Mouse (Mus musculus) thymus, adult 2 months (tissue): ENCODE results near the gene Fam193b.
A peak's percentile ranks its signal among the peaks of the same experiment; 100 is the strongest.

Experiments
- CTCF ChIP-seq: fragments of 200-500 bp; IDR thresholded peaks from 2 replicates; pipeline ENCODE4 v1.5.1; 2012; ENCODE audit warnings: mild to moderate bottlenecking, control low read depth, low read length, moderate library complexity, borderline replicate concordance; ENCODE audit not compliant: control insufficient read depth, poor library complexity, insufficient read depth; ENCODE audit errors: extremely low read depth
- POLR2A ChIP-seq: fragments of 200-500 bp; IDR thresholded peaks from 2 replicates; pipeline ENCODE4 v1.6.1; 2012; ENCODE audit warnings: mild to moderate bottlenecking, low read length, control low read depth, moderate library complexity; ENCODE audit not compliant: control insufficient read depth, poor library complexity, insufficient read depth; ENCODE audit errors: extremely low read depth

DNA sequence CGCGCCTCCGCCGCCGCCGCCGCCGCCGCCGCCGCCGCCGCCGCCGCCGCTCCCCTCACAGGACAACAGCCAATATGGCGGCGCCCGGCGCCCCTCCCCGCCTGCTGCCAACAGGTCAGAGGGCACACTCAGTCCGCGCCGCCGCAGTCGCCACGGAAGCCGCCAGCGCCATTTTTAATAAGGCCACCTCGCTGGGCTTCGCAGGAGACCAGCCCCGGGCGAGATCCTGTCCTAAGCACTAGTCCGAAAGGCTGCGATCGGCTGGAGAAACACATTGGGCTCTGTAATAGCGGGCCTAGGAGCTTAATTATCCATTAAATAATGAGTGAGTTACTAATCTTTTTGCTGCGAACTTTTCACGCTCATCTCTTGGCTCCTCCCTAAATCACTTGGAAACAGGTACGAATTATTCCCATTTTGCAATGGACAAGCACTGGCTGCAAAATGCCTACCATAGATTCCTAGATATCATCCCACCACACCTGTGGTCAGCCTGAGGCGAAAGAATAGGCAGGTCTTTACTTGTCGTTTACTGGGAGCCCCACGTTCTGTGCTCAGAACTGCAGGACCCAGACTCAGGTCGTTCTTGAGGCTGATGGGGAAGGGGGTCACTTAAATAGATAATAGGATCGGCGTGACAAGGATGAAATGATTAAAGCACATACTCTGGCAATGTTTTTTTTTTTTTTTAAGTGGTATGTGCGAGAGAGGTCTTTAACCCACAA is at the start of gene Fam193b:
- TF ChIP-seq CTCF (no peak), POLR2A (peak; percentile 42; the same call in 1 of the 2 replicates)
